Mouse (Mus musculus): ENCODE results near the gene Fxyd2. TPM values are rescaled to one million over a fixed set of nuclear protein-coding genes. Genes with fewer than 3 reads are reported as not detected.
A peak's percentile ranks its signal among the peaks of the same experiment; 100 is the strongest.

Gene Fxyd2
- total and polyA plus RNA-seq, 3 experiments: 0.38 TPM; not detected in 2

GRCm38 (mm10) chr9:45412700-45413477, 13.4 kb downstream of the Fxyd2 start:
- H3K36me3 ChIP-seq (replicated peaks): no peaks in the 10 kb centered on the region
- no peak overlapping the region for H3K4me3 ChIP-seq (ENCODE audit: low read depth, low read length)
- TF ChIP-seq GATA1 (IDR thresholded peaks at IDR 0.05; ENCODE audit: borderline replicate concordance, low read length) (no peak), POLR2AphosphoS5 (IDR thresholded peaks at IDR 0.05; ENCODE audit: insufficient replicate concordance, low read depth, low read length) (no peak), TAL1 (conservative IDR thresholded peaks at IDR 0.05; ENCODE audit: low read depth, low read length) (no peak), GATA2 (IDR thresholded peaks at IDR 0.05; ENCODE audit: borderline replicate concordance, low read depth, low read length) (no peak), CTCF (IDR thresholded peaks at IDR 0.05; ENCODE audit: low read depth, low read length) (no peak)
- H3K9me3 ChIP-seq (replicated peaks): no peaks in the 10 kb centered on the region
- peaks cover 3% of the 10 kb centered on the region; the same call in 1 of the 2 replicates for H3K27me3 ChIP-seq (ENCODE audit: insufficient read depth, low read length)
- peaks cover 6% of the 10 kb centered on the region for H3K4me1 ChIP-seq (ENCODE audit: insufficient read depth, low read depth, low read length)
- no peak for ATAC-seq (ENCODE audit: extremely low read depth, insufficient number of reproducible peaks, low FRiP score, poor library complexity, severe bottlenecking)
- no peak for DNase-seq (ENCODE audit: low spot score)

DNA sequence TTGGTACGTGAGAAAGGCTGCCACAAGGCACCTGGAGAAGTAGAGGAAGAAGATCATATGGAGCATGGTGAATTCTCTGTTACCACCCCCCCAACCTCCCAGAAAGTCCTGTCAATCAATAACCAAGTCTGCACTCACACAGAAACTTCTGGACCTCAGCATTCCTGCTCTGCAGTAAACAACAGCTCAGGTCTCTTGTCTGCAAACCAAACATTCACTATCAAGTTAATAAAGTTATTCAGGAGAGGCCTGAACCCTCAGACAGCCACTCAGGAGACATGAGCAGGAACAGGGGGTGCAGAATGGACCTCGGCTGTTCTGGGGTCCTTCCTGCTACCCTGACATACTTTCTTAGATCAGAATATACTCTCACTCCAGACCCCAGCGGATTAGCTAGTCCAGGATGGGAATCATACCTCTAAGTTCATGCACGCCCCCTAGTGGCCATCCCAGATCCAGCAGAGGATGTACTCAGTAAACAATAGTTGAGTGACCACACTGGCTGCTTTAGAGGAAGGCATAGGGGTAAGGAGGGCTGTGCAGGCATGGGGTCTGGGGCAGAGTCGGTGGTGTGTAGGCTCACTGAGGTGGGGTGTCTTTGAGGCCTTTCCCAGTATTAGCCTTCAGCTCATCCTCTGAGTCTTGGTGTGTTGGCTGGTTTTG, 14.1 kb downstream of the Fxyd2 start:
- no peaks in the 10 kb centered on the region for H3K9me3 ChIP-seq (replicated peaks)
- no peak overlapping the region for H3K4me3 ChIP-seq (ENCODE audit: low read depth, low read length)
- TF ChIP-seq CTCF (IDR thresholded peaks at IDR 0.05; ENCODE audit: low read depth, low read length): peak; percentile 29
- TF ChIP-seq TAL1 (conservative IDR thresholded peaks at IDR 0.05; ENCODE audit: low read depth, low read length): no peak
- H3K4me1 ChIP-seq (ENCODE audit: insufficient read depth, low read depth, low read length): peaks cover 6% of the 10 kb centered on the region
- H3K27me3 ChIP-seq (ENCODE audit: insufficient read depth, low read length): peaks cover 7% of the 10 kb centered on the region; the same call in 1 of the 2 replicates
- ATAC-seq (ENCODE audit: extremely low read depth, insufficient number of reproducible peaks, low FRiP score, poor library complexity, severe bottlenecking) (no peak), DNase-seq (ENCODE audit: low spot score) (no peak)
- no peaks in the 10 kb centered on the region for H3K36me3 ChIP-seq (replicated peaks)

DNA sequence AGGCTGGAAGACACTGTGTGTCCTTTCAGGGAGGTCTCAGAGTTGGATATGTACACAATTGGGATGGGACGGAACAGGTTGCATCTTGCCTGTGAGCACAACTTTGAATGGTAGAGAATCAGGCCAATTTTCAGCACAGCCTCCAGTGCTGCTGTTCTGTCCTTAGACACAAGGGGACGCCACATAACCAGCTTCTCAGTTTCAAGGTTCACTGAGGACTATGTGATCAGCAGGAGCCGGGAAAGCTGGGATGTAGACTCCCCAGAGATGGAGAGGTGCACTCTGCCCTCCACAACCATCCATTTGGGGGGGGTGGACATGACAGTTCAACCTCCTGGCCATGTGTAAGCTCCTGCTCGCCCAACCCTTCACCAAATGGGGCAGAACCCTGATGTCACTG, 16.4 kb downstream of the Fxyd2 start:
- no peak overlapping the region for H3K4me3 ChIP-seq (ENCODE audit: low read depth, low read length)
- no peaks in the 10 kb centered on the region for H3K36me3 ChIP-seq (replicated peaks)
- peaks cover 6% of the 10 kb centered on the region for H3K4me1 ChIP-seq (ENCODE audit: insufficient read depth, low read depth, low read length)
- H3K27me3 ChIP-seq (ENCODE audit: insufficient read depth, low read length): peaks cover 7% of the 10 kb centered on the region; the same call in 1 of the 2 replicates
- H3K9me3 ChIP-seq (replicated peaks): no peaks in the 10 kb centered on the region
- TF ChIP-seq GATA1 (IDR thresholded peaks at IDR 0.05; ENCODE audit: borderline replicate concordance, low read length) (no peak), CTCF (IDR thresholded peaks at IDR 0.05; ENCODE audit: low read depth, low read length) (peak; percentile 73)
- no peak for DNase-seq (ENCODE audit: low spot score)
- ATAC-seq (ENCODE audit: extremely low read depth, insufficient number of reproducible peaks, low FRiP score, poor library complexity, severe bottlenecking): no peak

- 0 out of 2 replicates have a peak, but pooled peaks have one; percentile 15 for ATAC-seq (ENCODE audit: extremely low read depth, insufficient number of reproducible peaks, low FRiP score, poor library complexity, severe bottlenecking)
- TF ChIP-seq TAL1 (conservative IDR thresholded peaks at IDR 0.05; ENCODE audit: low read depth, low read length): no peak
- TF ChIP-seq POLR2AphosphoS5 (IDR thresholded peaks at IDR 0.05; ENCODE audit: insufficient replicate concordance, low read depth, low read length): no peak
- TF ChIP-seq GATA2 (IDR thresholded peaks at IDR 0.05; ENCODE audit: borderline replicate concordance, low read depth, low read length): no peak
- peak; percentile 51 for TF ChIP-seq CTCF (IDR thresholded peaks at IDR 0.05; ENCODE audit: low read depth, low read length)
- TF ChIP-seq GATA1 (IDR thresholded peaks at IDR 0.05; ENCODE audit: borderline replicate concordance, low read length): no peak
- Histone ChIP-seq H3K4me1 (ENCODE audit: insufficient read depth, low read depth, low read length) (peaks cover 6% of the 10 kb centered on the region), H3K36me3 (replicated peaks) (no peaks in the 10 kb centered on the region), H3K27me3 (ENCODE audit: insufficient read depth, low read length) (peaks cover 7% of the 10 kb centered on the region; the same call in 1 of the 2 replicates), H3K4me3 (ENCODE audit: low read depth, low read length) (no peak overlapping the region; the same call in 1 of the 2 replicates), H3K9me3 (replicated peaks) (no peaks in the 10 kb centered on the region)
- peak; percentile 41 for DNase-seq (ENCODE audit: low spot score)
These were observed 17.8 kb downstream of the Fxyd2 start for GRCm38 (mm10) chr9:45417245-45417644.

DNA sequence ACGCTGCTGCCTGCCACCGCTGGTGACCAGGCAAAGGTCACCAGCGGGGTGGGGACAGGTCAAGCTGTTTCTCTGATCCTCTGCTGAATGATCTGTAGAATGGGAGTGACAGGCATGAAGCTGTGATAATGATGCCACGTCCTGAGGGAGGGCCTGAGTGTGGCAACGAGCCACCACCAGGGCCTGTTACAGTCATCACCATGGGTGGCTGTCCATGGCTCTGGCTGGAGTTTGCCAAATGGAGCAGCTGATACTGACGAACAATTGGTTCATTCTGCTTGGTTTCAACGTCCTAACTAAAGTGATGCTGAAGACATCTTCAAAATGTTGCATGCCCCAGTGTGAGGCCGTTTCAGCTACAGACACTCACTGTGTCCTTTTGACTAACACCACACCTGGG, 18.8 kb downstream of the Fxyd2 start:
- Histone ChIP-seq H3K4me3 (ENCODE audit: low read depth, low read length) (no peak overlapping the region), H3K27me3 (ENCODE audit: insufficient read depth, low read length) (peaks cover 4% of the 10 kb centered on the region; the same call in 1 of the 2 replicates), H3K9me3 (replicated peaks) (no peaks in the 10 kb centered on the region), H3K4me1 (ENCODE audit: insufficient read depth, low read depth, low read length) (peaks cover 6% of the 10 kb centered on the region), H3K36me3 (replicated peaks) (no peaks in the 10 kb centered on the region)
- no peak for DNase-seq (ENCODE audit: low spot score)
- no peak for TF ChIP-seq TAL1 (conservative IDR thresholded peaks at IDR 0.05; ENCODE audit: low read depth, low read length)
- no peak for ATAC-seq (ENCODE audit: extremely low read depth, insufficient number of reproducible peaks, low FRiP score, poor library complexity, severe bottlenecking)

- ATAC-seq (ENCODE audit: extremely low read depth, insufficient number of reproducible peaks, low FRiP score, poor library complexity, severe bottlenecking) (no peak), DNase-seq (ENCODE audit: low spot score) (no peak)
- Histone ChIP-seq H3K36me3 (replicated peaks) (no peaks in the 10 kb centered on the region), H3K4me3 (ENCODE audit: low read depth, low read length) (no peak overlapping the region), H3K27me3 (ENCODE audit: insufficient read depth, low read length) (peaks cover 4% of the 10 kb centered on the region; the same call in 1 of the 2 replicates), H3K9me3 (replicated peaks) (no peaks in the 10 kb centered on the region), H3K4me1 (ENCODE audit: insufficient read depth, low read depth, low read length) (peaks cover 6% of the 10 kb centered on the region)
- no peak for TF ChIP-seq GATA2 (IDR thresholded peaks at IDR 0.05; ENCODE audit: borderline replicate concordance, low read depth, low read length)
- peak; percentile 44 for TF ChIP-seq CTCF (IDR thresholded peaks at IDR 0.05; ENCODE audit: low read depth, low read length)
These were observed 21.7 kb downstream of the Fxyd2 start for GRCm38 (mm10) chr9:45421209-45421608.

Measured in G1E (cell line).